Mouse (Mus musculus): Measurements from ENCODE around the gene Stim1.

DNA sequence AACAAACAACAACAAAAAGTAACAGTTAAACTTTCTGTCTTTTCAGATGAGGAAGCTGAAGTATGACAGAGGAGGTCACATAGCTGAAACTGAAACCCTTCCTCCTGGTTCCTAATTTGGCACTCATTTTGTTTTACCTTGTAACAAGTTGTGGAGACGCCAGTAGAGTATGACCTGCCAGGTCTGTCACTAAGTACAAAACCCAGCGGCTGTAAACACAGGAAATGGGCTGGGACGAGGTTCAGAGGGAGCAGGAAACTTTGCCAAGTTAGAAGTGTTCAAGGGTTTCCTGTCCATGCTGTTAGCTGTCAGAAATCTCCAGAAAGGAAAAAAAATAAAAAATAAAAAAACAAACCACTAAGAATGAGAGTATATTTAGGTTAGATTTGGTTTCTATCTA lies 70.3 kb downstream of the Stim1 start:
- TF ChIP-seq CTCF (IDR thresholded peaks at IDR 0.05; ENCODE audit: borderline replicate concordance, insufficient read depth, low read depth, low read length) = no peak
- no peak for TF ChIP-seq POLR2A (IDR thresholded peaks at IDR 0.05; ENCODE audit: borderline replicate concordance, insufficient read depth, low read length)
